26 mouse cellular contexts compared by ENCODE assay signal in the genomic region with DNA sequence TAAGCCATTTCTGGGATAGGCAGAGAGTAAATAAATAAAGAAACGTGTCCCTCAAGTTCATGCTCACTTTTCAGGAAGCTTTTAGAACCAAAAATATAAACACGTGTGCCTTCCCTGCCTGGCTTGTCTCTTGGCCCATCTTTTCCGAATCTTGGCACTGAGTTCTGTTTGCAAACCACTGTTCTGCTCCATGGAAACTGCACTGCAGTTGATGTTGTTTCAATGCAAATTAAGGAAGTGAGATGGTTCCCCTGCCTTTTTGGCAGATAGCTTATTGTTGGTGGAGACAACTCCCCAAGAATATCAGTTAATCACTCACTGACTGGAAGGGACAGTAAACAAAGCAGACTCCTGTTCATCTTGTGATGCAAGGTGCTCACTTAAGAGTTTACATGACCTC. TPM values are rescaled to one million over a fixed set of nuclear protein-coding genes. Genes with fewer than 3 reads are reported as not detected.
DNase-seq lines count a peak whose midpoint lies in the region; ATAC-seq and TF ChIP-seq lines count a peak whose summit lies in the region.
"Had no signal": no experiment of that assay in that cellular context is flagged by ENCODE, and none has a peak within 500 bp of the region (broad histone marks: within the 10 kb centered on the region; RNA-seq: fewer than 3 reads in every experiment).

No protein-coding gene starts in this region.

- 57% methylated on average over 3 of the region's 3 CpGs for WGBS in liver, adult 2 months

- no peak overlapping the region for H3K27ac ChIP-seq in liver, adult 2 months (replicated peaks; ENCODE audit: insufficient read depth, low read depth, low read length)
- no peak overlapping the region for H3K27ac ChIP-seq in layer of hippocampus, adult 2 months
- H3K27ac ChIP-seq: forebrain, embryonic 12.5 days; limb, embryonic 15.5 days; lung, embryonic 15.5 days had no signal

- no peak overlapping the region for H3K9ac ChIP-seq in liver, adult 2 months (ENCODE audit: low read depth, low read length)
- H3K9ac ChIP-seq: forebrain, embryonic 12.5 days; limb, embryonic 15.5 days; lung, embryonic 15.5 days had no signal

- peak; percentile 28 for ATAC-seq in common myeloid progenitor, adult 5-6 weeks (replicated peaks; ENCODE audit: low read depth, poor library complexity, severe bottlenecking)
- ATAC-seq: CD4-positive, CD25-positive, alpha-beta regulatory T cell, adult 4 months had no signal

- TF ChIP-seq CTCF in liver, adult 2 months (IDR thresholded peaks at IDR 0.05; ENCODE audit: low read depth, low read length) = no peak
- TF ChIP-seq CTCF in layer of hippocampus, adult 2 months (conservative IDR thresholded peaks at IDR 0.05) = no peak

- TF ChIP-seq POLR2A in liver, adult 2 months (IDR thresholded peaks at IDR 0.05; ENCODE audit: extremely low read depth, insufficient read depth, low read length) = no peak

- DNase-seq in liver, adult 2 months (ENCODE audit: extremely low read depth, low read depth, low spot score) = peak; percentile 27
- DNase-seq in liver (no peak), NIH3T3 (ENCODE audit: low read depth) (peak; percentile 53)
- peak; percentile 9 for DNase-seq in splenic B cell, adult 2 months (ENCODE audit: low read depth, low spot score)
- no peak for DNase-seq in layer of hippocampus, adult 2 months (ENCODE audit: low spot score in 2 of 2)
- no peak for DNase-seq in cerebellum, adult 11 months
- DNase-seq: adrenal gland, postnatal 36 days; cerebellum, postnatal 25 days; gastrocnemius, postnatal 14 days; kidney, adult 9 months; kidney, postnatal 4 days; layer of hippocampus, postnatal 36 days; retina, postnatal 1 day had no signal

- peaks cover 1% of the 10 kb centered on the region; the same call in 1 of the 2 replicates for H3K4me1 ChIP-seq in liver, adult 2 months (ENCODE audit: control insufficient read depth, insufficient read depth, low read length)

- no peak overlapping the region for H3K4me3 ChIP-seq in liver, adult 2 months (ENCODE audit: insufficient read depth, low read depth, low read length)
- H3K4me3 ChIP-seq in layer of hippocampus, adult 2 months = no peak overlapping the region
- H3K4me3 ChIP-seq: forebrain, embryonic 12.5 days; limb, embryonic 15.5 days; lung, embryonic 15.5 days had no signal

- no peaks in the 10 kb centered on the region for H3K79me2 ChIP-seq in liver, adult 2 months (ENCODE audit: control insufficient read depth, insufficient read depth, low read length)

- no peaks in the 10 kb centered on the region for H3K36me3 ChIP-seq in liver, adult 2 months (ENCODE audit: control insufficient read depth, insufficient read depth, low read length)
- H3K36me3 ChIP-seq in splenic B cell, adult 2 months (ENCODE audit: control insufficient read depth, insufficient read depth, low read length, poor library complexity, severe bottlenecking) = no peaks in the 10 kb centered on the region
- H3K36me3 ChIP-seq: forebrain, embryonic 12.5 days; G1E; limb, embryonic 15.5 days; lung, embryonic 15.5 days had no signal

- H3K27me3 ChIP-seq in liver, adult 2 months (ENCODE audit: control insufficient read depth, insufficient read depth, low read length) = no peaks in the 10 kb centered on the region
- H3K27me3 ChIP-seq in splenic B cell, adult 2 months (ENCODE audit: control insufficient read depth, insufficient read depth, low read length, poor library complexity, severe bottlenecking) = no peaks in the 10 kb centered on the region
- H3K27me3 ChIP-seq: lung, embryonic 15.5 days had no signal

RNA-seq across cellular contexts. Expression of gene Batf3, which starts 25.1 kb away (rescaled TPM):
- total RNA-seq in liver, adult 2 months (2014; rRNA removed) = 1.6 and 2.2 TPM in 2 replicates
- 2.5 and 2.9 TPM in 2 replicates for polyA plus RNA-seq in liver, adult 2 months (2012; rRNA removed)
- 6.0 TPM in 1 of 2 replicates, not detected in the other for total RNA-seq in common myeloid progenitor, adult 5-6 weeks (2017)
- total RNA-seq in layer of hippocampus, adult 2 months (2021) = 1 to 10 TPM in 1 of 2 experiments, under 1 TPM in 1; 0.98 to 1.7 TPM
- polyA plus RNA-seq: CD4-positive, CD25-positive, alpha-beta regulatory T cell, adult 4 months had no signal

RNA-seq across cellular contexts. Expression of gene Fam71a, which starts 41.9 kb away (rescaled TPM):
- total RNA-seq in liver, adult 2 months (2014; rRNA removed) = not detected in 2 replicates
- polyA plus RNA-seq in liver, adult 2 months (2012; rRNA removed) = not detected in 2 replicates
- 0.10 and 0.91 TPM in 2 replicates for total RNA-seq in common myeloid progenitor, adult 5-6 weeks (2017)
- not detected for total RNA-seq in layer of hippocampus, adult 2 months (2021)
- total RNA-seq: adrenal gland, postnatal 36 days; gastrocnemius, postnatal 14 days; layer of hippocampus, postnatal 36 days; left cerebral cortex, postnatal 25 days had no signal
- polyA plus RNA-seq: CD4-positive, CD25-positive, alpha-beta regulatory T cell, adult 4 months; forebrain, embryonic 12.5 days; frontal cortex, adult 2 months; G1E; heart, embryonic 14.5 days; hindbrain, embryonic 11.5 days; limb, embryonic 15.5 days; lung, embryonic 15.5 days; midbrain, embryonic 11.5 days; neural tube, embryonic 14.5 days; small intestine, adult 2 months had no signal

RNA-seq across cellular contexts. Expression of gene Nsl1, which starts 59.9 kb away (rescaled TPM):
- 0.34 and 0.46 TPM in 2 replicates for total RNA-seq in liver, adult 2 months (2014; rRNA removed)
- 0.04 and 0.11 TPM in 2 replicates for polyA plus RNA-seq in liver, adult 2 months (2012; rRNA removed)
- 10.2 and 13.3 TPM in 2 replicates for total RNA-seq in common myeloid progenitor, adult 5-6 weeks (2017)
- total RNA-seq in layer of hippocampus, adult 2 months (2021) = 1 to 10 TPM in 1 of 2 experiments, under 1 TPM in 1; 0.87 to 1.3 TPM

Comparison
In these comparisons a context has a peak if more than half of its experiments do, and no peak if none do; other contexts are left out.
1. DNase-seq: peak in liver, adult 2 months (single experiment), NIH3T3 (single experiment) and splenic B cell, adult 2 months (single experiment); none in liver (single experiment), layer of hippocampus, adult 2 months (0 of 2) and cerebellum, adult 11 months (single experiment).